ENCODE assay signal across 9 mouse cellular contexts in genomic region chr2:50272165-50272564, GRCm38 (mm10). TPM values are rescaled to one million over a fixed set of nuclear protein-coding genes. Genes with fewer than 3 reads are reported as not detected.
DNase-seq lines count a peak whose midpoint lies in the region.
"Had no signal": no experiment of that assay in that cellular context is flagged by ENCODE, and none has a peak within 500 bp of the region (broad histone marks: within the 10 kb centered on the region; RNA-seq: fewer than 3 reads in every experiment).

No protein-coding gene starts in this region.

- DNase-seq in cerebellum, postnatal 10 days: peak; percentile 23 to 70
- no peak for DNase-seq in cerebellum, postnatal 36 days
- DNase-seq in layer of hippocampus, adult 11-12 months (ENCODE audit: low spot score): peak; percentile 20
- no peak for DNase-seq in layer of hippocampus, adult 9-11 months
- peak; percentile 53 for DNase-seq in 416B (ENCODE audit: low read depth)
- DNase-seq in embryo, embryonic 11 days: peak; percentile 68
- DNase-seq in adrenal gland, postnatal 10 days: no peak
- no peak for DNase-seq in layer of hippocampus, adult 9-10 months (ENCODE audit: low spot score)
- DNase-seq: liver, embryonic 13.5 days had no signal

RNA-seq across cellular contexts. Expression of gene Mmadhc, which starts 24.4 kb away (rescaled TPM):
- total RNA-seq in adrenal gland, postnatal 10 days (2021): 100 to 1,000 TPM; 121 to 128 TPM

Comparison
In these comparisons a context has a peak if more than half of its experiments do, and no peak if none do; other contexts are left out.
1. DNase-seq: peak in cerebellum, postnatal 10 days (2 of 2), layer of hippocampus, adult 11-12 months (single experiment), 416B (single experiment) and embryo, embryonic 11 days (single experiment); none in cerebellum, postnatal 36 days (0 of 2), layer of hippocampus, adult 9-11 months (single experiment), adrenal gland, postnatal 10 days (single experiment) and layer of hippocampus, adult 9-10 months (single experiment).